Mouse (Mus musculus) gonadal fat pad, adult 2 months (tissue): ENCODE measurements around the gene Neb. TPM values are rescaled to one million over a fixed set of nuclear protein-coding genes. Genes with fewer than 3 reads are reported as not detected.

ENCODE experiments used
- DNase-seq: peaks from one replicate; pipeline ENCODE4 v3.0.0-alpha.2; 2012; ENCODE audit warnings: low read depth
- polyA plus RNA-seq: library from polyadenylated mRNA; depleted of rRNA; stranded (reverse); fragments of >200 nt; gene quantifications from 2 replicates; pipeline ENCODE4 v1.2.3, GENCODE M21; 2012

The Neb gene
- polyA plus RNA-seq, 1 experiment: 1.2 TPM

DNA sequence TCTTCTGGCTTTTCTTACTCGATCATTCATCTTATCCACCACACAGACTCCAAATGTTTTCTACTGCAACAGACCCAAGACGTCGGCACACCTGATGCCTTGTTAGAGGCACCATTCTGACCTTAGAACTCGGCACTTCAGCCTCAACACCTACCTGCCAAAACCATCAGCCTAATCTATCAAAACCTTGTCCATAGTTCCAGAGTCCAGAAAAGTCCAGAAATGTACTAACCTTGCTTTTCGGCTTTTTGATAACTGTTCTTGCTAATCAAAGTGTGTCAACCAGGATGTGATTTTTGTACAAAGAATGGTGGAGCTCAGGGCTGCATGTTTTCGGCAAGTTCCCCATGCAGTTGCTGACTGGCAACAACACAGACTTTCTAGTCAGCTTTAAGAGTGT lies 3.6 kb downstream of the Neb start:
- no peak for DNase-seq

DNA sequence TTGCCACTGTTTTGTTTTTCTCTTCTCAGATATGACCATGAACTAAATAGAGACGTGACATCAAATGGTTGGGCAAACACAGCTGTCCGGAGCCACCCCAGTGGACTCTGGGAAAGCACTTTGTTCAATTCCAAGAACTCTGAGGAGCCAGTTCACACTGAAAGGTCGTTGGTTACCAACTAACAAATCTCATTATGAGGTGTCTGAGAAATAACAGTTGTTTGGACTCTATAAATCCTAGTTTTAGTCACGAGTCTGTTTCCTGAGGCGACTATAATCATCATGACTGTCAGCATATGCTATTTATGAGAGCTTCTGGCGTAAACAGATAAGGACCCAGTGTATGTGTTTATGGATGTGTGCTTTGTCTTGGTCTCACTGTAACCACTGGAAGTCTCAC lies 5.8 kb downstream of the Neb start:
- no peak for DNase-seq

DNA sequence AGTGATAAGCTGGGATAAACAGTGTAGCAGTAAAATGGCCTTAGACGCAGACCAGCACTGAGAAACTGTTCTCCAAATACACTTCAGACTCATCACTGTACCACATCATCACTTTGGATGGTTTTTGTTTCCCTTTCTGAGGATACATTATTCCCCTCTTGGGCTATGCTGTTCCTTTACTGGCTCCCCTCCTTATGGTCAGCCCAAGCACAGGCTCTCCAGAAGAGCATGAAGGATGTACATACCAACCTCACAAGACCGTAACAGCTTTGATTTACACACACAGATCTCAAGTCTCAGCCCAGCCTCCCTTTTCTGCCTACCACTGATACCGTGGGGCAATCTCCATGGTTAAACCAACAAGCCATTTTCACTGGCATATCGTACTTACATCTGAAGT lies 6.2 kb downstream of the Neb start:
- DNase-seq: no peak

DNA sequence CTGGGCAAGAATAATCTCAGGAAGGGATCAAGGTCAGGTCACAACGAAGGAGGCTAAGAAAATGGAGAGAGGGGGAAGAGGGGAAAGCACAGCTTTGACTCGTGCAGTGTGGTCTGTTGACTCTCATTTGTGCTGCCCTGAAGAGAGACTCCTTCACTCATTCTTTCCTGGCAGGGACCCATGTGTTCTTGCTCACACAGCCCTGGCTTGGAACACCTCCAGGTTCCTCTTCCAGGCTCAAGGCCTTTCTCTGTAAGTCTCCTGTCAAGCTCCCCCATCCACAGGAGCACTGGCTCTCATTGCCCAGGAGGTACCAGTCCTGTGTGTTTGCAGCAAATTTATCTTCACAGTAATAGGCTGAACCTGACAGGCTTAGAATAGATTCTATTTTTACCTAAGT lies 7.2 kb downstream of the Neb start:
- DNase-seq: no peak

DNA sequence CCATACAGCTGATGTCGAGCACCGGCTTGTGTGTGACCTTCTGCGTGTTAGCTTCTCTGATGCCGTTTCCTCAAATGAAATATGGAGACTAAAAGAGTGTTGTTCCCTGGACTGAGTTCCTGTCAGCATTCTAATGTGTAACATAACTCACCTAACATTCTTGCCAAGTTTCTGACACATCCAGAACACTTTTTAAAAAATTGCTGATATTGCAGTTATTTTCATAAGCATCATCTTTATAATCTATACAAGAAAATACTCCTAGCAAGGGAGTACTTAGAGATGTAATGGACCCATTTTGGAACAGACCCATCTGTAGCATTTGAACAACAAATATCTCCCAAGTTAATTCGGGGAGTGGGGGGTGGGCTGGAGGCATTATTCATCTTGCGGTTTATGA lies 8.7 kb downstream of the Neb start:
- DNase-seq: no peak

DNA sequence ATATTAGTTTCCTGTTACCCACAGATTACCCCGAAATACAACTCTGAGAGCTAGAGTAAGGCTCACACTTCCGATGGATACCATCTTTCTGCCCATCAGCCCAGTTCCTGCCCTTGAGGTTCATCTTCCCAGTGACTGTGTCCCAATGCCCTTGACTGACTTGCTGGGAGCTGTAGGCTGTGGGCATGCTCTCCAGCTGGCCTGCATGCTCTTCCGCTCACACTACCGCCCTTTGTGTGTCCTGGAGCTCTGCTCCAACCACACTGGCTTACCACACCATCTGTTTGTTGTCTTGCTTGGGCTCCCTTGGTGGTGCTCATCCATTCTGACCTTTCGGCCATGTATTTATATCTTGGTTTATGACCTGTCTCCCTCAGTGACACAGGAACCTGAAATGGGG lies 10.6 kb downstream of the Neb start:
- DNase-seq: no peak

DNA sequence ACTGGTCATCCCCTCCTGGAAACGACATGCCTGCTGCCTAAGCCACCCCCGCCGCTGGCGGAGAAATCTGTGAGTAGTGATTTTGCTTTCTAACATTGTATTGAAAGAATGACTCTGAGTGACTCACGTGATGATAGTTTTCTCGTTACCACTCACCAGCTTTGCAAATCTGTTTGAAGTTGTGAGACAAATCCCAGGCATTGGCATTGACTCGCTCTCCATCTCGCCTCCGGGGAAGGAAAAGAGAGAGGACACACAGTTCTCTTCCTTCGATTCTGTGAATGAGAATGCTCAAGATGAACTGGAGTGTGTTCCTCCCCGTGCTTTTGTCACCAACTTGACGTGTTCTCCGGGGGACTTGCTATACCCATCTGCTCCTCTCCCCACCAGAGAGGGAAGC lies 11.0 kb downstream of the Neb start:
- DNase-seq: no peak

DNA sequence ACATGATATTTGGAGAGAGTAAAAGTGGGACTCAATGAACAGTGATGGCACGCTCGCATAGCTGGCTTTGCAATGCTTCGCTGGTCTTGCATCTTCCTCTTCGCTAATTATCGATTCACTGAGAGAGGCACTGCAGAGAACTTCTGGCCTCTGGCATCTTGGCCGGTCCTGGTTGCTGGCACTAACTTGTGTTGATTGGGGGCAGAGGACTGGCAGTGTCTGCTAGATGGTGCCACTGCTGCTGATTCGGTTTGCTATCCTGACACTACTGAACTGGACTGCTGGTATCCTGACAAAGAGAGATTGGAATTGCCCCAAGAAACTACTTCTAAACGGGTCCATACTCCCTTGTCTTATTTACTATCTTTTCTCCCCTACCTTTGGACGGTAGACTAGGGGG lies 17.2 kb downstream of the Neb start:
- DNase-seq: no peak

DNA sequence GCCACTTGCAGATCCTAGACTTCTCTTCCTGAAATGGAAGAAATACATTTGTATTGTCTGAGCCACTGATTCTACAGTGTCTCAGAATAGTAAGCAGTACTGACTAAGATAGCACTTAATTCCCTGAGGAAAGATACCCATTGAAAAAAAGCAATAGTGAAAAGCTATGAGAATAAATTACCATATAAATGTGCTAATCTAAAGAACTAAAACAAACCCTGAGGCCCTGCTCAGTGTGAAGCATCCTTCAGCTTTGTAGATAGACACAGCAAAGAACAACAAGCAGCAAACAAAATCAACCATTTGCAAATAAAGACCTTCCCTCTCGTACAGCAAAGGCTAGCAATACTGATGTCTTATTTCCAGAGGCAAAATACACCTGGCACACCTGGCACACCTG lies 18.6 kb downstream of the Neb start:
- no peak for DNase-seq

DNA sequence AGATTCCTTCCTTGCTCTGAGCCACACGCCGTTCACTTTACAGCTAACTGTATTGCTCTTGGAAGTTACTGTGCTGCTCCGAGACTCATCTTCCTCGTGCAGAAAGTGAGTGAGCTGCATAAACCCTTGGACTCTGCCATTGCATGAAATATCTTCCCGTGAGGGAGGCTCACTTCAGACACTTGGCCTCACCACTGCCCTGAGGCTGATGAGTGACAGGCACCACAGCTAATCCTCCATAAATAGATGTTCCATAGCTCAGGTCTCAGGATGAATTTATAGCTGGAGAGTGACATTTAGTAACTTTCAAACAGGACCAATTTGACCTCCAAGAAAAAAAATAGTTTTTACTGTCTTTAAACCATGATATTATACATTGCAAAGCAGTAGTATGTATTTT lies 20.1 kb downstream of the Neb start:
- no peak for DNase-seq

DNA sequence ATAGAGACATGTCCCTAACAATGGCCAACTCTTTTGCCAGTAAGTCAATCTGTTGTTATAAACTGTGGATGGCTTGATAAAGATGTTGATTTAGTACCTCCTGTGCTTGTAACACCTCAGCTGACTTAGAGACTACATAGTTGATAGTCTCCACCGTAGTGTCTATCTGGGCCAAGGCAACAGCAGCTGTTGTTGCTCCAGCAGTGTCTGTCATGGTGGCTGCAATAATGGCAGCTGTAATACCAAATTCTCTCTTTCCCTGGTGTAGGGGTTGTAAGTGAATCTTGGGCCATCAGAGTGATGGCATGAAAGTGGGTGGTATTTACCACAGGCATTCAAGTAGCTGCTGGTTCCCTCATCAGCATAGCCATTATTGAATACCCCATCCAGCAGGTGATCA lies 27.2 kb downstream of the Neb start:
- no peak for DNase-seq

DNA sequence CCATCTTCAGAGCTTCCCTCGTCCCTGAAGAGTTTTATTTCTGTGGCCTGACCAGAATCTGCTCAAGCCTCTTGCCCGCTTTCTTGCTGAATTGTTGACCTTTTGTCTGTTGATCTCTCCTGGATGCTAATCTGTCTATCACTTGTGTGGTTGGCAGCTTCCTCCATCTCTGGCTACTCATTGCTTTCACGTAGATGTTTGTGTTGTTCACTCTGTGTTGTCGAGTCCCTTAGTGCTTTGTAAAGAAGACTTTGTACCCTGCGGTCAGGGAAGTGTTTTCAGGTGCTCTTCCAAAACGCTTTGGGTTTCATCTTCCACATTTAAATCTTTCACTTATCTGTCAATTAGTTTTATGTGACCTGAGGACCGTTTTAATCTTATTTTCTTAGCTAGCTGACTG lies 37.3 kb downstream of the Neb start:
- no peak for DNase-seq

DNA sequence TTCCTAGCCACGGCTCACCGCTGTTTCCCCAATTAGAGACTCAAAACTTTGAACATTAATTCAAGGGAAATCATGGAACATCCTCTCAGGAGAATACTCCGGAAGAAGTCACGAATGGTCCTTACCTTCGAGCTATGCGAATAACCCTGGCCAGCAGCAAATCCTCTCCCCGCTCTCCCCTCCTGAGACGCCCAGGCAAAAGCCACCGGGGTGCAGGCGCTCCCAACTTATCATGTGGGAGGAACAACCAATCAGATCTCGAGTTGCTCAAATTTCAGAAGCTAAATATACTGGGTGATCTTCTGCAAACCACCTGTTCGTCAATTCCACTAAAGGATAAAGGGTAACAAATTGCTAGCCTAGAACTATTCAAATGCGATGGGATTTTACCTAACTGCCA lies 42.7 kb downstream of the Neb start:
- DNase-seq: no peak

DNA sequence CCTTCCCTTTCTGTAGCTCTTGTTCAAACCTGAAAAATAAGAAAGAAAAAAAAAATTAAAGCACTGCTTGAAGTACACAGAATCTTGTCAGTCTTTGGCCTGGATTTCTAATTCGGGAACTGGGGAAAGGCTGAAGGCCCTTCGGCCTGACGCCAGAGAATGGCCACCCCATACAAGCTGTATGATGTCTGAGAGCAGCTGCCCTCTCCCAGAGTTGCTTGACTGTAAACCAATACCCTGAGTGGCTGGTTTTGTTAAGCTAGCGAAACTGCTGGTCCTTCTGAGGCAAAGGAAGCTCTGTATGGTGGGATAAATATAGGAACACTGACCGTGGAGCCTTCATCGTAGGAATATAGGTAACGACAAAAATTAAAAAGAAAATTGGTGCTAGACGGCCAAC lies 43.2 kb downstream of the Neb start:
- no peak for DNase-seq

DNA sequence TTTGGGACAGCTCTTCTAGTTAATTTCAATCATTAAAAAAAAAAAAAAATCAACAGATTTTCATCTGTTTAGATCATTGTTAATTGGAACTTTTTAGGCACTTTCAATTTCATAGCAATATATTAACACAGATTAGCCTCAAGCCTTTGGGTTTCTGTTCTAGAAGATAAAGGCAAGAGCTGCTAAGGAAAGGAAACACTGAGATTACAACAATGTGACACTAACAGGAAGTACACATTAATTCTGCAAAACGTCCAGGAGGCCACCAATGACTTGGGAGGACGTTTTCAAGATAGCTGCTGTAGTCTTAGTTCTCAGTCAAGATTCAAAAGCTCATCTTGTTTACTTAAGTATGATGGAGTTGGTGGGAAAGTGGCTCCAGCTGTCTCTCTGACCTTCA lies 44.7 kb downstream of the Neb start:
- DNase-seq: no peak

DNA sequence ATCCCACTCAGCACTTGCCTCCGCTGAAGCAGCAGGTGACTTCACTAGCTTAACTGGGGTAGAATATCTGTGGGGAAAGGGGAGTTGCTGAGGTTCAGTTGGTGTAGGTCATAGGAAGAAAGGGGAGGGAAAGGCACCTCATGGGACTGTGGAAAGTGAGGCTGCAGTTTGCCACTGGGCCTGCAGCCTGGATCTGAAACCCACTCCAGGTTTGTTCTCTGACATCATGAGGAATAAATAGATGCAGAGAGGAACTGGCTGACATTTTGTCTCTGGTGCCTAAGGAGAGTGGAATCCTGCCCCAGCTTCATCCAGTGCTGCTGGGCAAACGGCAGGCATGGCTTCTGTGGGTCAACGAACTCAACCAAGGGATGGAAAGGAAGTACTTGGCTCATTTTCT lies 46.5 kb downstream of the Neb start:
- DNase-seq: no peak

DNA sequence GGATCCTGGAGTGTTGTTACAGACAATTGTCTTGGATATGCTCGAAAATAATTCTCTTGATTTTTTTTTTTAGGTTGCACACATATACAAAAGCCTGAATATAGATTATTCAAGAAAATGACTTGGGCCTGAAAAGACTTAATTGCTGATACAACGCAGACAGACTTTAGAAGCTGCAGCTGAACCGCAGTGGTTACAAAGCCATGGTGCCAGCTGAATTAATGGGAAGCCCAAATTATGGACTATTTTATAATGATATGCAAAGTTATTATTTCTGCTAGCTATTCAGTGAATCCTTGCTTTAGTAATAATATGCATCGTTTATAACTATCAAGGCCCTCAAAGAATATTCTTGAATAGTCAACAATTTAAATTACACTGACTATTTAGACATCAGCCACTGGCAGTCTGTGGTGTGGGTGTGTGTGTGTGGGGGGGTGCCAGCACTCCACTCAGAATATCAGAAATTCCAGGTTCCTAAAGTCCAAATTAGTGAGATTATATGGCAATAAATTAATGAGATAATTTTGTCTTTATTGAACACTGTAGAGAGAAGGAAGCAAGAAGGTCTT lies 50.9 kb downstream of the Neb start:
- no peak for DNase-seq

DNA sequence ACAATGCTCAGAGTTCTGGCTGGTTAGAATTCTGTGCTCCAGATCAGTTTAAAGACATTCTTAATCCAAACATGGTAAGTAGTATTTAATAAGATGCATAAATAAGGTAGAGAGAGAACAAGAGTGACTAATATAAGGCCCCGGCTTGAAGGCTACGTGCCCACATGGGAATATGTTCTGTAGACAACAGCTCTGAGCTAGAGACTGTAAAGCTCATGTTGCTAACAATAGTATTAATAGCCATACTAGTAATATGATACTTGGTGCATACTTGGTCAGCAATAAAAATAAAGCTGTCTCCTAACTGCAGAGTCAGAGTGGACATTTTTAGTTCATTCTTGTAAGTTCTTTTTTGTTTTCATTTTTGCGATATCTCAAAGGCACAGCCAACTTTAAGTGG lies 56.4 kb downstream of the Neb start:
- no peak for DNase-seq

DNA sequence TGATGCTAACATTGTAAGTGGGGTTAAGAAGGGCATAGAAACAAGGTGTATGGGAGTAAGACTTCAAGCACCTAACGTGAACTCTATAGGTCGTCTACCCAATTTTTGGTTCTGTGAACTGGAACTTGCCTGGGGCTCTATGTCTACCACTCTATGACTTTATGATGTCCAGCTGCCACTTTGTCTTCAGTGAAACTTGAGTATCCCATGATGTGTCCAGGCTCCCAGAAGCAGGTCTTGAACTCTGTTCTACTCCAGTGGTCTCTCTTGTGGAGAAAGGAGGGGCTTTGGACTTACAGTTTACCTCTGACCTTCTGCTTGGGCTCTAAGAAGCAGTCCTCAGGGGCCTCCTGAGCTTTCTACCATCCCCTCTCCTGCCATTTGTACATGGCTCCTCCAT lies 58.1 kb downstream of the Neb start:
- DNase-seq: no peak

DNA sequence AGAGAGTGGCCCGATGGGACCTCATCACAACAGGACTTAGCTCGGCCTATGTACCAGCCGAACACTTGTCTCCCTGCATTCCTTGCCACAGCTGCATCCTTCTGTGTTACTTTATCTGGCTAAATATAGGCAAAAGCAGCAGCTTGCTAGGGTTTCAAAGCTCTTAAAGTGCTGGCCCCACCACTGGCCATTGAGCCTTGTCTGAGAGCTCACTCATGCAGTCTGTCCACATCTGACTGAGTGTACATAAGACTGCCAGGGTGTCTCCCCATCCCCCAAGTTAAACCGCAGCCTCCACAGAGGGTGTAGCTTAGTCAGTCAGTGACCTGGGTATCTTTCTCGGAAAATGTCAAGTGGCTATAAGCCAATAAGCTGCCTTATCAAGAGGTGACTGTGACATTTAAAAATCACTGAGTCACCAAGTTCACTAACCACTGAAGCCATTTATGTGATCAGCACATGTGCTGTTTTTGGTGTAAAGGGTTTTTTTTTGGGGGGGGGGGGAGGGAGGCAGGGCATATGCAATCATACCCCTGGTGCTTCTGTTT lies 59.2 kb downstream of the Neb start:
- no peak for DNase-seq

DNA sequence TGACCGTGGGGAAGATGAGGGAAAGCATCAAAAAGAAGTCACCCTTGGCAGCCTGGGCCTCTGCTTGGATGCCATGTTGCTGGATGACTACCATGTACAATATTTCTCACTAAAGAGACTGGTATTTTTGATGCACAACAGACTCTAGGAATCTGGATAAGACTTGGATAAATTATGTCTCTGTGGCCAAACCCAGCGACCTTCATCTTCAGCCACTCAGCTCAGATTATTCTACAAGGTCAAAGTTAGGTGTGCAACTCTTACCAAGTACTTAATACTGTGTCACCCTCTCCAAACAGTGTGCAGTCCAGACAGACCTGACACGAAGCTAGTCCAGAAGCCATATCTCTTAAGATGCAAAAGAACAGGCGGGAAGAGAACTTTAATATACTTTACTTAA lies 60.8 kb downstream of the Neb start:
- DNase-seq: no peak

DNA sequence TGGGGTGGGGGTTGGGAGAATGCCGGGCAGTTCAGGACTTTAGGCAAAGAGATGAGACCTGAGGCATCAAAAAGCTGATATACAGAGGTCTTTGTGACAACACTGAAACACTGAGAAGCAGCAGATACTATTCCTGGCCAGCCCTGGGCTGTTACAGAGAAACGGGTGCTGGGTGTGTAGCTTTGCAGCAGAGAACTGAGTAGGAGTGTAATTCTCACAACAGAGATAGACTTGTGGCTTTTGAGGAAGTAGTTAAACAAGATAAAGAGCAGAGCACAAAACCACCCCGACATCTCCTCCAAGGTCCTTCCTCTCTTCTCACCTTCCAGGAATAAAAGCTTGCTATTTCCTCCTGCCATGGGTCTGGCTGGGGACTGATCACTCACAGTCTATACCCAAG lies 62.5 kb downstream of the Neb start:
- no peak for DNase-seq

DNA sequence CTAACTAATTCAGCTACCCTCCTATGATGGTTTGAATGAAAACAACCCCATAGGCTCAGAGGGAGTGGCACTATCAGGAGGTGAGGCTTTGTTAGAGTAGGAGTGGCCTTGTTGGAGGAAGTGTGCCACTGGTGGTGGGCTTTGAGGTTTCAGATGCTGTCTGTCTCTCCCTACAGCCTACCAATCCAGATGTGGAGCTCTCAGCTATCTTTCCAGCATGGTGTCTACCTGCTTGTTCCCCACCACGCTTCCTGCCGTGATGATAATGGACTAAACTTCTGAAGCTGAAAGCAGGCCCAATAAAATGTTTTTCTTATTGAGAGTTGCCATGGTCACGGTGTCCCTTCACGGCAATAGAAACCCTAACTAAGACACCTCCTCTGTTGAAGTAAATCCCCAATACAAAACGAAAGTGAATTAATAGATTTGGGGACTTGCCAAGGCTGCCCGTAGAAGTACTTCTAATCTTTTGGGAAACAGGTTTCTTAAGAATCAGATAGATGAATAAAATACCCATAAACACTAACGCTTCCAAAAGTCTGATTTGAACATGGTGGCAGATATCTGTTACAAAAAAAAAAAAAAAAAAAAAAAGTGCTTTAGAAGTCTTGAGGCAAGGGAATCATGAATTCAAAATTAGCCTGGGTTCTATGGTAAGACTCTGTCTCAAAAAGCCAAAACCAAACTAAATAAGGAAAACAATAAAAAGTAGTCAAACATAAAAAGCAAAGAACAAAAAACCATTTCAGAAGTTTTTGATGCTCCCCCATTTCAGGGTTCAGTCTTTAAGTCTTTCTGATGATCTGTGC lies 63.1 kb downstream of the Neb start:
- no peak for DNase-seq

DNA sequence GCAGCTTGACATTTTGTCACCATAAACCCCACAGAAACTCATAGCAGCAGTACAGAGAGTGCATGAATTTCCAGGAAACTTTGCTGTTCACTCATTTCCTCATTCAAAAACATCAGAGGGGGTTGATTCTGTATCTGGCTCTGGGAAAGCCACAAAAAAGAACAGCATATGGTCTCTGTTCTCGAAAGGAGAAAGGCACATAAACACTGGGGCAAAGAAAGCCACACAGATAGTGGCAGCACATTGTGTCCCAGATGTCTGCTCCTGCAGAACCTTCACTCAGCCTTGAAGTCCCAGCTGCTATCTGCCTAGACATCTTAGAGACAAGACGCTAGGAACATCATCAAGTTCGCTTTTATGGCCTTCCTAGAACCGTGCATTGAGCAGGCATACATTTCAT lies 67.5 kb downstream of the Neb start:
- no peak for DNase-seq
